Mouse (Mus musculus): ENCODE results near the gene Rbl1. TPM values are rescaled to one million over a fixed set of nuclear protein-coding genes. Genes with fewer than 3 reads are reported as not detected.

Rbl1 gene
- polyA plus RNA-seq, 1 experiment from 2014 or later: 30.5 TPM

DNA sequence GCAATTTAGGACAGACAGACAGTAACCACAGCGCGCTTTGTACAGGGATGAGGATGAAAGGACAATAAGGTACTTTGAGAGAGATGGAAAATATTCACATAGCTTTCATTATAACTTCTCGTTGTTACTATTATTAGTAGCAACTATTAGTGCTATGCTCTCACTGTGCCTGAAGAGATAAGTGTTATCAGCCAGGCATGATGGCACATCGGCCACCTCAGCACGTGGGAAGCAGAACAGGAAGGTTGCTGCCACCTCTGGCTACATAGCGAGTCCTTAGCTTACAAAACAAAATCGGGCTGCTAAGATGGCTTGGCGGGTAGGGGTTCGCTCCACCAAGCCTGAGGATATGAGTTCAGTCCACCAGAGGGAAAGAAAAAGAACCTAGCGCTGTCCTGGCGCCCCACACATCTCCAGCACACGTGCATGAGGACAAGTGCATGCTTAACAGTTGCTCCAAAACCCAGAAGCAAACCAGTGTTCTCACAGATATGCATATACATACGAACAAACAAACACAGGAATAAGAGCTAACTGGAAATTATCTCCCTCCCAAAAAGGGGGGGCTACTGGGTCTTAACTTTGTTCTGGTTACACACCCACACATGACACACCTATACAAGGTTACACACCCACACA, 19.2 kb downstream of the Rbl1 start:
- Histone ChIP-seq H3K9me3 (ENCODE audit: control insufficient read depth, low read depth, low read length) (no peaks in the 10 kb centered on the region), H3K4me2 (replicated peaks; ENCODE audit: low read depth, low read length) (no peak overlapping the region), H3K27me3 (ENCODE audit: control insufficient read depth, insufficient read depth, low read length) (no peaks in the 10 kb centered on the region), H3K27ac (ENCODE audit: low read length) (no peak overlapping the region), H3K4me3 (ENCODE audit: low read depth, low read length) (no peak overlapping the region), H3K9ac (replicated peaks; ENCODE audit: low read depth, low read length) (no peak overlapping the region), H3K4me1 (ENCODE audit: control insufficient read depth, insufficient read depth, low read length) (no peaks in the 10 kb centered on the region), H3K36me3 (ENCODE audit: control insufficient read depth, insufficient read depth, low read length) (peaks cover 41% of the 10 kb centered on the region)
- 88% methylated on average over 13 of the region's 13 CpGs for WGBS
- no peak for ATAC-seq (ENCODE audit: insufficient number of reproducible peaks, insufficient read depth, low FRiP score, low read depth)

DNA sequence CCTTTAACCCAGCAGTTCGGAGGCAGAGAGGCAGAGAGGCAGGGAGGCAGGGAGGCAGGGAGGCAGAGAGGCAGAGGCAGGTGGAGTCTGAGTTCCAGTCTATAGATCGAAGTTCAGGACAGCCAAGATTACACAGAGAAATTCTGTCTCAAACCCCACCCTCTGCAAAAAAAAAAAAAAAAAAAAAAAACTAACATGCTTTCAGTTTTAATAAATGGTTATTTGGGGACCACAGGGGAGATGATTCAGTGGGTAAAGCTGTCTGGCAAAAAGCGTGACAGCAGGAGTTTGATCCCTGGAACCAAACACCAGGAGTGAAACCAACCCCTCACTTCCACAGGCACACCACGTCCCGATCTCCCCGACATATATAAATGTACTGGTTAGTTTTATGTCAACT, 26.2 kb downstream of the Rbl1 start:
- no peak overlapping the region for H3K27ac ChIP-seq (ENCODE audit: low read length)
- peaks cover 20% of the 10 kb centered on the region for H3K36me3 ChIP-seq (ENCODE audit: control insufficient read depth, insufficient read depth, low read length)
- H3K27me3 ChIP-seq (ENCODE audit: control insufficient read depth, insufficient read depth, low read length): no peaks in the 10 kb centered on the region
- H3K4me3 ChIP-seq (ENCODE audit: low read depth, low read length): no peak overlapping the region
- WGBS: 71% methylated on average over 6 of the region's 6 CpGs
- no peak overlapping the region for H3K4me2 ChIP-seq (replicated peaks; ENCODE audit: low read depth, low read length)
- H3K9me3 ChIP-seq (ENCODE audit: control insufficient read depth, low read depth, low read length): no peaks in the 10 kb centered on the region
- no peak overlapping the region for H3K9ac ChIP-seq (replicated peaks; ENCODE audit: low read depth, low read length)
- no peaks in the 10 kb centered on the region for H3K4me1 ChIP-seq (ENCODE audit: control insufficient read depth, insufficient read depth, low read length)
- ATAC-seq (ENCODE audit: insufficient number of reproducible peaks, insufficient read depth, low FRiP score, low read depth): no peak

DNA sequence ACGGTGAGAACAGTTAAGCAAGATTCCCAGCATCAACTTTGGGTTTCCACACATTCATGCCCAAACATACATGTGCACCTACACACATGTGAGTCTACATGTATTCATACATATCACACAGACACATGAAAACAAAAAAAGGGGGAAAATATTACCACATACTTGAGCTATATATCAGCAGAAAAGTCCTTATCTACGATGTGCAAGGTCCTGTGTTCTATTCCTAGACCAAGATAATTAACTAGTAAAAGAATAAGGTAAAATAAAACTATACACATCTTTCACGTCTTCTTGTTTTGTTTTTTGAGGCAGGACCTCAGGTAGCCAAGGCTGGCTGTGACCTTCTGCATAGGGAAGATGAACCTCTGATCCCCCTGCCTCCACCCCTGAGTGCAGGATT, 28.1 kb downstream of the Rbl1 start:
- H3K27ac ChIP-seq (ENCODE audit: low read length): no peak overlapping the region
- peaks cover 28% of the 10 kb centered on the region for H3K36me3 ChIP-seq (ENCODE audit: control insufficient read depth, insufficient read depth, low read length)
- no peaks in the 10 kb centered on the region for H3K27me3 ChIP-seq (ENCODE audit: control insufficient read depth, insufficient read depth, low read length)
- H3K4me1 ChIP-seq (ENCODE audit: control insufficient read depth, insufficient read depth, low read length): no peaks in the 10 kb centered on the region
- ATAC-seq (ENCODE audit: insufficient number of reproducible peaks, insufficient read depth, low FRiP score, low read depth): no peak
- no peak overlapping the region for H3K4me3 ChIP-seq (ENCODE audit: low read depth, low read length)
- H3K9ac ChIP-seq (replicated peaks; ENCODE audit: low read depth, low read length): no peak overlapping the region
- no peaks in the 10 kb centered on the region for H3K9me3 ChIP-seq (ENCODE audit: control insufficient read depth, low read depth, low read length)
- 91% methylated on average over 3 of the region's 3 CpGs for WGBS
- H3K4me2 ChIP-seq (replicated peaks; ENCODE audit: low read depth, low read length): no peak overlapping the region

DNA sequence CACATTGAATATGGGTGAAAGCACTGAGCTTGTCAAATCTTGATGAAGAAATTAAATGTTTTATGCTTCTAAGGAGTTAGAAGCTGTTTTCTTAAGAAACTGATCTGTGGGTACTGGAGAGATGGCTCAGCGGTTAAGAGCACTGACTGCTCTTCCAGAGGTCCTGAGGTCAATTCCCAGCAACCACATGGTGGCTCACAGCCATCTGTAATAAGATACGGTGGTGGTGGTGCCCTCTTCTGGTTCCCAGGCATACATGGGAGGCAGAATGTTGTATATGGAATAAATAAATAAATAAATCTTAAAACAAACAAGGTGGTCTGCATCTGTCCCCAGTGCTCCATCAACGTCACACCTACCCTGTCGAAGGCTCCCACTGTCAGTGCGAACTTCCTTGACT, 29.9 kb downstream of the Rbl1 start:
- Histone ChIP-seq H3K36me3 (ENCODE audit: control insufficient read depth, insufficient read depth, low read length) (peaks cover 36% of the 10 kb centered on the region), H3K27ac (ENCODE audit: low read length) (no peak overlapping the region), H3K4me1 (ENCODE audit: control insufficient read depth, insufficient read depth, low read length) (no peaks in the 10 kb centered on the region), H3K4me3 (ENCODE audit: low read depth, low read length) (no peak overlapping the region), H3K4me2 (replicated peaks; ENCODE audit: low read depth, low read length) (no peak overlapping the region), H3K27me3 (ENCODE audit: control insufficient read depth, insufficient read depth, low read length) (no peaks in the 10 kb centered on the region), H3K9me3 (ENCODE audit: control insufficient read depth, low read depth, low read length) (no peaks in the 10 kb centered on the region), H3K9ac (replicated peaks; ENCODE audit: low read depth, low read length) (no peak overlapping the region)
- no peak for ATAC-seq (ENCODE audit: insufficient number of reproducible peaks, insufficient read depth, low FRiP score, low read depth)
- 65% methylated on average over 5 of the region's 5 CpGs for WGBS

DNA sequence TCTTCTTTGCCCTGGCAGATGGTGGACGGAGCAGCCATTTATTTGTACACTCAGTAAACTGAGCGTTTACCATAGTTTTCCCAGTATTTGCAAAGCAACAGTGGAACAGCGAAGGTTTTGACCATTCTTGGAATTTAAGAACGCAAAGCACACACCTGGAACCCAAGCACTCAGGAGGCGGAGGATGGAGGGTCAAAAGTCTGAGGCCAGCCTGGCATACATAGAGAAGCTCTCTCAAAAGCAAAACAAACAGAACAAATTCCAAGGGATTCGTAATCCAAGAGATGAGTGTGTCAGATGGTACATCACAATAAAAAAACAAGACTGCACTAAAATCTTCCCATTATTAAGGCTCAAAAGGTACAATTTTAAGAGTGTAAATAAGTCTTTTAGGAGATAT, 30.8 kb downstream of the Rbl1 start:
- no peak for ATAC-seq (ENCODE audit: insufficient number of reproducible peaks, insufficient read depth, low FRiP score, low read depth)
- no peaks in the 10 kb centered on the region for H3K27me3 ChIP-seq (ENCODE audit: control insufficient read depth, insufficient read depth, low read length)
- H3K9me3 ChIP-seq (ENCODE audit: control insufficient read depth, low read depth, low read length): no peaks in the 10 kb centered on the region
- no peak overlapping the region for H3K4me3 ChIP-seq (ENCODE audit: low read depth, low read length)
- no peak overlapping the region for H3K27ac ChIP-seq (ENCODE audit: low read length)
- H3K4me2 ChIP-seq (replicated peaks; ENCODE audit: low read depth, low read length): no peak overlapping the region
- peaks cover 37% of the 10 kb centered on the region for H3K36me3 ChIP-seq (ENCODE audit: control insufficient read depth, insufficient read depth, low read length)
- no peaks in the 10 kb centered on the region for H3K4me1 ChIP-seq (ENCODE audit: control insufficient read depth, insufficient read depth, low read length)
- H3K9ac ChIP-seq (replicated peaks; ENCODE audit: low read depth, low read length): no peak overlapping the region
- 83% methylated on average over 6 of the region's 6 CpGs for WGBS

DNA sequence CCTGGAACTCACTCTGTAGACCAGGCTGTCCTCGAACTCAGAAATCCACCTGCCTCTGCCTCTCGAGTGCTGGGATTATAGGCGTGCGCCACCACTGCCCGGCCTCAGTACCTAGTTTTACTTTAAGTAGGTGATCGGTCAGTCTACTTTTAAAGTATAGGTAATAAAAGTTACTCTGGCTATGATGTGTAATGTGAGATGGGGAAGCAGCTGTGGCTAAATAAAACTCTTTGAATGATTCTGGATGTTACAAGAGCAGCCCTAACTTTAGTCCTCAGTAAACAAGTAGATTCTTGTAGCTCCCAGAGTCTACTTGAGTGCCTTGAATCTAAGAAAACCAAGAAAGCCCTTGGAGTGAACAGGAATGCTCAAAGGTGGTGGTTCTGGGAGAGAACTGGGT, 31.4 kb downstream of the Rbl1 start:
- H3K36me3 ChIP-seq (ENCODE audit: control insufficient read depth, insufficient read depth, low read length): peaks cover 37% of the 10 kb centered on the region
- no peaks in the 10 kb centered on the region for H3K9me3 ChIP-seq (ENCODE audit: control insufficient read depth, low read depth, low read length)
- WGBS: 96% methylated on average over 6 of the region's 6 CpGs
- H3K9ac ChIP-seq (replicated peaks; ENCODE audit: low read depth, low read length): no peak overlapping the region
- H3K4me1 ChIP-seq (ENCODE audit: control insufficient read depth, insufficient read depth, low read length): no peaks in the 10 kb centered on the region
- H3K4me3 ChIP-seq (ENCODE audit: low read depth, low read length): no peak overlapping the region
- no peak for ATAC-seq (ENCODE audit: insufficient number of reproducible peaks, insufficient read depth, low FRiP score, low read depth)
- no peaks in the 10 kb centered on the region for H3K27me3 ChIP-seq (ENCODE audit: control insufficient read depth, insufficient read depth, low read length)
- no peak overlapping the region for H3K4me2 ChIP-seq (replicated peaks; ENCODE audit: low read depth, low read length)
- no peak overlapping the region for H3K27ac ChIP-seq (ENCODE audit: low read length)

DNA sequence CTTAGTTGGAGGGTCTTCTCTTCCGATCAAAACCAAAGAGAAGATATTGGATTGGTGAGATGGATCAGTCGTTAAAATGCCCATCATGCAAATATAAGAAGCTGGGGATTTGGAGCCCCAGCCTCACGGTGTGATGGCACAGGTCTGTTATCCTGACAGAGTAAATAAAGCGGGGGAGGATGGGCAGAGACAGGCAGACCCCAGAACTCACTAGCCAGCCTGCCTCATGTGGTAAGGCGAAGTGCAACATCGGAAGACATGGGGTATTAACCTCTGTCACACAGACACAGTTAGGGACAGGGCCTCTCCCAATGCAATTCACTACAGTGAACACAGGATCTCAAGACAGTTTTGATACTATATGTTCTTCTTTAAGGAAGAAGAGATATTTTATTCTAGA, 33.7 kb downstream of the Rbl1 start:
- Histone ChIP-seq H3K4me2 (replicated peaks; ENCODE audit: low read depth, low read length) (no peak overlapping the region), H3K36me3 (ENCODE audit: control insufficient read depth, insufficient read depth, low read length) (peaks cover 38% of the 10 kb centered on the region)
- 54% methylated on average over 6 of the region's 6 CpGs for WGBS

DNA sequence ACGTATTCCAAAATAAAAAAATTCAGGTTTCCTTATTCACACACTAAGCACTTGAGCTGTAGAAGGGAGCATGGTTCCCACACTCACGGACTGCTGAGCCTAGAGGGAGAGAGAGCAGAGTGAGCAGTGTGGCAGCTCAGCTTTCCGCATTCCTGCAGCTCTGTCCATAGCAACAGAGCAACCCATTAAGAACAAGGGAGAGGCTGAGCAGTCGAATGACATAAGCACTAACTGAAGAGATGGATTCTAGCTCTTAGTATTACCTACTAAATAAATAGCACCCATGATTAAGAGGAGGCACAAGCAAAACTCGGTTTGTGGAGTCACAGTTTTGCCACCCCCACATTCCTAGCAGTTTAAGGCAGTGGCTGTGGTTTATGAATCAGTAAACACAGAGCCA, 34.2 kb downstream of the Rbl1 start:
- WGBS: 38% methylated on average over 5 of the region's 5 CpGs
- no peaks in the 10 kb centered on the region for H3K27me3 ChIP-seq (ENCODE audit: control insufficient read depth, insufficient read depth, low read length)
- H3K4me1 ChIP-seq (ENCODE audit: control insufficient read depth, insufficient read depth, low read length): no peaks in the 10 kb centered on the region
- no peak for ATAC-seq (ENCODE audit: insufficient number of reproducible peaks, insufficient read depth, low FRiP score, low read depth)
- H3K4me3 ChIP-seq (ENCODE audit: low read depth, low read length): no peak overlapping the region
- no peak overlapping the region for H3K4me2 ChIP-seq (replicated peaks; ENCODE audit: low read depth, low read length)
- peaks cover 33% of the 10 kb centered on the region for H3K36me3 ChIP-seq (ENCODE audit: control insufficient read depth, insufficient read depth, low read length)
- H3K9ac ChIP-seq (replicated peaks; ENCODE audit: low read depth, low read length): no peak overlapping the region
- no peaks in the 10 kb centered on the region for H3K9me3 ChIP-seq (ENCODE audit: control insufficient read depth, low read depth, low read length)
- no peak overlapping the region for H3K27ac ChIP-seq (ENCODE audit: low read length)

More for the DNA sequence above, 33.7 kb downstream of the Rbl1 start:
- no peaks in the 10 kb centered on the region for H3K27me3 ChIP-seq (ENCODE audit: control insufficient read depth, insufficient read depth, low read length)
- H3K27ac ChIP-seq (ENCODE audit: low read length): no peak overlapping the region
- ATAC-seq (ENCODE audit: insufficient number of reproducible peaks, insufficient read depth, low FRiP score, low read depth): no peak
- no peak overlapping the region for H3K9ac ChIP-seq (replicated peaks; ENCODE audit: low read depth, low read length)
- H3K4me3 ChIP-seq (ENCODE audit: low read depth, low read length): no peak overlapping the region
- no peaks in the 10 kb centered on the region for H3K9me3 ChIP-seq (ENCODE audit: control insufficient read depth, low read depth, low read length)
- H3K4me1 ChIP-seq (ENCODE audit: control insufficient read depth, insufficient read depth, low read length): no peaks in the 10 kb centered on the region

DNA sequence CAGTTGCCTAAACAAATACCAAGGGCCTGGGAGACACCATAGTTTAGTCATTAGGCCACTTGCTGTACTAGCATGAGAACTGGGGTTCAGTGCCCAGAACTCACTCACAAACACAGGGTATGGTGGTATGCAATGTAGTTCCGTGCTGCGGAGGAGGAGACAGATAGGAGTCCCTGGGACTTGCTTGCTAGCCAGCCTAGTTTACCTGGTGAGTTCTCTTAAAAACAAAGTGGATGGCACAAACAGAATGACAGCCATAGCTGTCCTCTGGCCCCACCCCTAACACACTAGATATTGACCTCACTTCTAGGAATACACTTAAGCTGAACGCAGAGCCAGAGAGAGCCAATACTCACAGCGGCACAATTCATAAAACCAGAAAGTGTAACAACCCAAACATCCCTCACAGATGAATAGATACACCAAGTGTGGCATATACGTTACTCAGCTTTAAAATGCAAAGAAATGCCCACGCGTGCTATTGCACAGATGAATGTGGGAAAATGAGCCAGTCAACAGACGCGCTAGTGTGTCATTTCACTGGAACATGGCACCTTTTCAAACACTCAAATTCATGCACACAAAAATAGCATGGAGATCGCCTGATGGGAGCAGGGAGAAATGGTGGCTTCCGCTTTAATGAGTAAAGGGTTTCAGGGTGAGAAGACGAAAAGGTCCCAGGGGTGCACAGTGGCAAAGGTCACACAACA, 37.8 kb downstream of the Rbl1 start:
- Histone ChIP-seq H3K4me1 (ENCODE audit: control insufficient read depth, insufficient read depth, low read length) (no peaks in the 10 kb centered on the region), H3K27me3 (ENCODE audit: control insufficient read depth, insufficient read depth, low read length) (no peaks in the 10 kb centered on the region), H3K9me3 (ENCODE audit: control insufficient read depth, low read depth, low read length) (no peaks in the 10 kb centered on the region), H3K27ac (ENCODE audit: low read length) (no peak overlapping the region), H3K9ac (replicated peaks; ENCODE audit: low read depth, low read length) (no peak overlapping the region), H3K4me2 (replicated peaks; ENCODE audit: low read depth, low read length) (no peak overlapping the region), H3K4me3 (ENCODE audit: low read depth, low read length) (no peak overlapping the region), H3K36me3 (ENCODE audit: control insufficient read depth, insufficient read depth, low read length) (peaks cover 27% of the 10 kb centered on the region)
- WGBS: 94% methylated on average over 12 of the region's 12 CpGs
- ATAC-seq (ENCODE audit: insufficient number of reproducible peaks, insufficient read depth, low FRiP score, low read depth): no peak
